Mouse (Mus musculus): ENCODE results near the gene Ipmk. TPM values are rescaled to one million over a fixed set of nuclear protein-coding genes. Genes with fewer than 3 reads are reported as not detected.
A peak's percentile ranks its signal among the peaks of the same experiment; 100 is the strongest.

Ipmk gene
- polyA plus RNA-seq, 1 experiment from 2014 or later = 11.7 TPM

DNA sequence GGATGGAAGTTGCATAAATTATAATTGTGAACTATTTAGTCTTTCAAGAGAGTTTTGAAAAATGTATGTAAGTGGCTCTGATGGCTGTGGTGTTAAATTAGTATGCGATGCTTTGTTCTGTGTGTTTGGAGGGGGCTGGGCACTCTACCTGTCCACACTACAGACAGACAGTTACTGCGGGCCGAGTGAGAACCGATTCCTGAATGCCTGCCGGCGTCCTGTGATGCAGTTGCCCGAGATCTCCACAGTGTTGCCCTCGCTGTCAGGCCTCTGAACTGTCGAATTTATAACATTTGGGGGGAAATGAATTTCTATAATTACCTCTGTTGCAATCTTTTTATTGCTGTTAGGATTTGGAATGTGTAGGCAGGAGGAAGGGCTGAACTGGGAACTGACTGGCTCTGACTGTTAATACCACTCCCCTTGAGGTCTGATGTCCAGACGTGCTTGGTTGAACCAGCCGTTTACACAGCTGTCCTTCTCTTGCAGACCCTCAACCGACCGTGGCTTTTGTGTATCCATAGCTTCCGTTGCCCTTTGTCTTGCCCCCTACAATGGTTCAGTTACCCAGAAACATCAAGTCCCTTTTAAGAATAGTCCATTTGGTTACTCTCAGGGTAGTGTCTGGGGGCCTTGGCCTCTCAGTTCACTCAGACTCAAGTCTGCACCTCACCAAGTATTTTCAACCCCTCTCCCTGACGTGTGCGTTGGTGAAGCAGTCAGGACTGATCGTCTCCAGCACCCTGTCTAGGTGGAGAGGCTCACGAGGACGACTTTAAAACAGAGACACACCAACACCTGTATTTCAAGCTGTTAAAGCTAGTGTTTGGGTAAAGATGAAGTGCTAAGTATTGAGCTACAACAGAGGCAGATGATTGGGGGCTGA is 36.8 kb downstream of the Ipmk start:
- Histone ChIP-seq H3K4me3 (no peak overlapping the region), H3K27me3 (ENCODE audit: insufficient read depth, poor library complexity, severe bottlenecking) (no peaks in the 10 kb centered on the region), H3K27ac (no peak overlapping the region), H3K36me3 (peaks cover 15% of the 10 kb centered on the region), H3K4me1 (no peaks in the 10 kb centered on the region), H3K9me3 (no peaks in the 10 kb centered on the region)
- 83% methylated on average over 19 of the region's 19 CpGs for WGBS
- DNase-seq (ENCODE audit: low spot score) = no peak

DNA sequence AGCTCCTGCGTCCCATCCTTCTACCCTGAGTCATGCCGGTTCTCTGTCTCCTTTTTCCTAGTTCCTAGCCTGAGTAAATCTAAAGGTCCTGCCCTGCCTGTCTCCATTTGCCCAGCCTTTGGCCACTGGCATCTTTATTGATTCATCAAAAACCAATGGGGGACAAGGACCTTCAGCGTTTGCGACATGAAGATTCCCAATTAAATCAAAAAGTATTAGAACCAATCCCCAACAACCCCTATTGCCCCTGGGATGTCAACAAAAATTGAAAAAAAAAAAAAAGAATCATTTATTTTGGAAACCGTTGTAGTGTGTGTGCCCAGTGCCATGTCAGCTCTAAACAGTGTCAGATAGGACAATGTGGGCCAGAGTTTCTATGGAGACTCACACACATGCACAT is 41.7 kb downstream of the Ipmk start:
- Histone ChIP-seq H3K4me3 (no peak overlapping the region), H3K27me3 (ENCODE audit: insufficient read depth, poor library complexity, severe bottlenecking) (no peaks in the 10 kb centered on the region), H3K9me3 (peaks cover 3% of the 10 kb centered on the region), H3K36me3 (no peaks in the 10 kb centered on the region), H3K27ac (no peak overlapping the region), H3K4me1 (no peaks in the 10 kb centered on the region)
- DNase-seq (ENCODE audit: low spot score) = no peak
- WGBS = 90% methylated on average over 5 of the region's 5 CpGs

DNA sequence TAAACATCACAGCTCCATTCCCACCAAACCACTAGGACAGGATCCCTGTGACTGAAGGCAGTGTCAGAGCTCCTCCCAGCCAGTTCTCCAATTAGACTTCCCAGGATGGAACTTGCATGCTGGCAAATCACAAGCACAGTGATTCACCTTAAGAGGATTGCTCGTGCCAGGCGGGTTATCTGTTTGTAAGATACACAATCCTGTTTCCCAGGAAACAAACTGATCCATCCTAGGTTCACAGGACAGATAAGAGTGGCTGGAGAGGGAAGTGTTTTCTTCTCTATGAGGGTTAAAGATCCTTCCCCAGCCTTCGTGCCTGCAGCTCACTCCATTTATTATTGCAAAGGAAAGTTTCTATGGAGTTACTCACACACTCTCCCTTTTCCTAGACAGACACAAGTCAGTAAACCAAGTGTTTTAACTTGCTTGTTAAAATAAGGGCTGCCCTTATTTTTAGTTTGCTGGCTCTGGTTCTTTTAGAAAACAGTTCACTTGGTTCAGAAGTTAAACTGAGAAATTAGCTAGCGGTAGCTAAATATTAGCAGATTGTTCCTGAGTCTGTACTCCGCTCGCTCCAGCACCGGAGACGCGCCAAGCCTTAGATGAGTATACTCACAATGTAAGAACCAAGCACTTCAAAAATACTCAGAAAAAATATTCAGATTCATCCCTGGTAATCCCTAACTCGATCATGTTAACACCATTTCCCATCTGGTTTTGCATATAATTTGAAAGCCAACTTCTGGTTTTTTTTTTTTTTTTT is 51.0 kb downstream of the Ipmk start:
- WGBS = 62% methylated on average over 10 of the region's 10 CpGs
- H3K36me3 ChIP-seq = no peaks in the 10 kb centered on the region

DNA sequence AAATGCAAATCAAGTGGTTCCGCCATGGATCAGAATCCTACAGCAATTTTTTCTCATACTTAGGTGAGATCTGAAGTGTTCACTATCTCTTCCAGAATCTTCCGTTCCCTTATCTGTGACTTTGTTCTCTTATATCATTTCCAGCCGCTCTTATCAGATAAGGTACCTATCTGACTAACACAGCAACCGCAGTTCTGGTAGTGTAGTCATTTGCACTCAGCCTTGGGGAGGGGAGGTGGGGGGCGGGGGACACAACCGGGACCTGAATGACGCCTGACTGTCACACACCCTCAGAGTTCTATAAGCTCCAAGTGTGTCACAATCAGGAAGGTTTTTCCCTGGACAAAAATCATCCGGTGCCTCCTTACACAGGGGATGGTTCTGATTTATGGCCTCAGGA is 51.8 kb downstream of the Ipmk start:
- no peaks in the 10 kb centered on the region for H3K9me3 ChIP-seq
- DNase-seq (ENCODE audit: low spot score) = no peak
- no peaks in the 10 kb centered on the region for H3K36me3 ChIP-seq
- H3K27me3 ChIP-seq (ENCODE audit: insufficient read depth, poor library complexity, severe bottlenecking) = no peaks in the 10 kb centered on the region
- no peak overlapping the region for H3K27ac ChIP-seq
- no peaks in the 10 kb centered on the region for H3K4me1 ChIP-seq
- H3K4me3 ChIP-seq = no peak overlapping the region
- WGBS = 26% methylated on average over 8 of the region's 8 CpGs

More for the DNA sequence above, 51.0 kb downstream of the Ipmk start:
- H3K9me3 ChIP-seq = no peaks in the 10 kb centered on the region; the same call in 1 of the 2 replicates
- H3K4me3 ChIP-seq = no peak overlapping the region
- H3K4me1 ChIP-seq = no peaks in the 10 kb centered on the region
- no peak overlapping the region for H3K27ac ChIP-seq
- no peaks in the 10 kb centered on the region for H3K27me3 ChIP-seq (ENCODE audit: insufficient read depth, poor library complexity, severe bottlenecking)
- DNase-seq (ENCODE audit: low spot score) = peak; percentile 77

DNA sequence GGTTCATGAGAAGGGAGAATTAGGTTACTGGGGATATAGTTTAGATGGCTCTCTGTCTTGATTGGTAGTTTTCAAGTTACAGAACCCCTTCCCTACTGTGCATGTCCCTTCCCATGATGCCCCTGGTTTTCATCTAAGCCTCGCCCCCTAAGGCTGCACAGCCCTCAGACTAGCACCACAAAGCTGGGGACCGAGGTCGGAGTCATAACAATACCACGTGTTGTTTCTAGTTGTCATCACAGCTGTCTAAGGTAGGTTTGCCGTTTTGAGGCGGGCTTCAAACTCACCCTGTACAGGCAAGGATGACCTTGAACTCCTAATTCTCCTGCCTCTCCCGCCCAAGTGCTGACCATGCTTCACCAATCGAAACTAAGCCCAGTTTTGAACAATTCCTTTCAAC is 52.4 kb downstream of the Ipmk start:
- no peaks in the 10 kb centered on the region for H3K36me3 ChIP-seq

DNA sequence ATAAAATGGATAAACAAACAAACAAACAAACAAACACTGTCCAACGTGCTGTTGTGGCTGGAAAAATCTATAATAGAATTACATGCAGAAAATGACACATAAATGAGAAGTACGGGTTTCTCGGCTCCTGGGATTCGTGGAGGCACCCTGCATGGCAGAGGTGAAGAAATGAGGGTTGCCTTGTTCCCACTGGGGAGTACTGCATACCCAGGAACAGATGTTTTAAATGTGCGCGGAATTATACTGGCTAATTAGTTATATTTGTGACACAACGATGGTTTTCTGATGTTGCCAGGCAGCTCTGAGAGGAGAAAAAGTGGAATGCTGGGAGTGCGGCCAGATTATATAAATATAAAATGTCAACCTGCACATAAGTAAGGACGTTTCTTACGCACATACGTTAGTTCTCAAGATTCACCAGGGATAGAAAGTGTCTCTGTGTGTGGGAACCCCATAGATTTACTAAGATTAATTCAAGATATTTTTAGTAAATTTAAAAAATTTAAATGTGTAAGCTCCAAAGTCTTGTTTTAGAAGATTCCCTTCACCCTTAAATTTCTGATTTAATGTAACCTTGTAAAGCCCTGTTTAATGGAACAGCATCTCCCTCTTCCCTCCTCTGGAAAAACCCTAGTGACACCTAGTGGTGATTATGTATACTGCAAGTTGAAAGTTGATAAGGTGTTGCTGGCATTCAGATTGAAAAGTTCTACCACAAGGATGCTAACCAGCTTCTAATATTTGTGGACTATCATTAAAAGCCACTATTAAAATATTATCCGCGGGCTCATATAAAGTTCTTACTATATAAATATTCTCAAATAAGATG is 53.5 kb downstream of the Ipmk start:
- Histone ChIP-seq H3K4me1 (no peaks in the 10 kb centered on the region), H3K27me3 (ENCODE audit: insufficient read depth, poor library complexity, severe bottlenecking) (no peaks in the 10 kb centered on the region), H3K27ac (no peak overlapping the region), H3K36me3 (no peaks in the 10 kb centered on the region), H3K4me3 (no peak overlapping the region), H3K9me3 (no peaks in the 10 kb centered on the region)
- 68% methylated on average over 13 of the region's 13 CpGs for WGBS
- DNase-seq (ENCODE audit: low spot score) = no peak

More for the DNA sequence above, 52.4 kb downstream of the Ipmk start:
- no peak overlapping the region for H3K4me3 ChIP-seq
- no peaks in the 10 kb centered on the region for H3K9me3 ChIP-seq
- no peaks in the 10 kb centered on the region for H3K27me3 ChIP-seq (ENCODE audit: insufficient read depth, poor library complexity, severe bottlenecking)
- WGBS = 81% methylated on average over 8 of the region's 8 CpGs
- H3K4me1 ChIP-seq = no peaks in the 10 kb centered on the region
- no peak overlapping the region for H3K27ac ChIP-seq
- DNase-seq (ENCODE audit: low spot score) = no peak

DNA sequence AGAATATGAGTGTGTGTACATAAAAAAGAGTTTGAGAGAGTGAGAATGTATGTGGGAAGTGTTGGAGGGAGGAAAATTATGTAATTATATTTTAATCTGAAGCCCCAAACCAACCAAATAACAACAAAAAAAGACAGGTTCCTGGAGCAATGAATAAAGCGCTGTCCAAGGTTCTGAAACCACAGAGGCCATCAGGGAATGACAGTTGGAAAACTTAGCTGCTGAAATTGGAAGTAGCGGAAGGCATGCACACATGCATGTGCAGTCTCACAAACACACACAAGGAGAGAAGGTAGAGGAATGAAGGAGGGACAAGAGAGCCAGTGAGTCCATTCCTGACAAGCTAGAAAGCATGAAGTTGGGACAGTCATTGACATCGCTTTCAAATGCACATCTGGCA is 56.1 kb downstream of the Ipmk start:
- Histone ChIP-seq H3K27ac (no peak overlapping the region), H3K9me3 (no peaks in the 10 kb centered on the region), H3K4me3 (no peak overlapping the region), H3K4me1 (no peaks in the 10 kb centered on the region), H3K36me3 (no peaks in the 10 kb centered on the region), H3K27me3 (ENCODE audit: insufficient read depth, poor library complexity, severe bottlenecking) (no peaks in the 10 kb centered on the region)
- no peak for DNase-seq (ENCODE audit: low spot score)
- 58% methylated on average over 3 of the region's 3 CpGs for WGBS

DNA sequence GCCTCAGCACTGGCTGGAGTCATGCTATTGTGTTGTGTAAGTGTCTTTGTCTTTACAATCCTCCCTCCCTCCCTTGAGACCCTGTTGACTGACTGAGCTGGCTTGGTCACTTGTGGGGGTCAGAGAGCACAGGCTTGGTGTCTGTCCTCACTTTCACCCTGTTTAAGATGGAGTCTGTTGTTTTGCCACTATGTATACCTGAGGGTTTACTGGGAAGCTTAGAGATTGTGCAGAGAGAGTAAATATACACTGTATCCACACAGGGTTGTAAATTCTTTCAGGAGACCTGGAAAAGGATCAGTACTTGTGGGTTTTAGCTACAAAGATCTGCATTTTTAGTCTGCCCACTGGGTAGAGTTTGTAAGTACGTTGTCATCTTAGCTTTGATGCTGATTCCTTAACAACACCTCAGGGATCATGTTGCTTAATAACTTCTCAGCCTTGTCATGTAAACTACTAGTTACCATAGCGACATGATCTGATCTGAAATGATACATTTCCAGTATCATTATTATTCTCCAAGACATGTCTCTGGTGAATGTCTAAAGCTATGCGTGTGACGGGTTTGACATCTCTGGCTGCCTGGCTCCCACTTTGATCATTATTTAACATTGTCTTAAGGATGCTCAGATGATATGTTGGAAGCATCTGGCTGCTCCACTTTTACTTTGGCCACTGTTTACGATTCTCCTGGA is 58.1 kb downstream of the Ipmk start:
- WGBS = 80% methylated on average over 5 of the region's 5 CpGs
- Histone ChIP-seq H3K4me3 (no peak overlapping the region), H3K27me3 (ENCODE audit: insufficient read depth, poor library complexity, severe bottlenecking) (no peaks in the 10 kb centered on the region), H3K27ac (no peak overlapping the region), H3K4me1 (no peaks in the 10 kb centered on the region), H3K9me3 (no peaks in the 10 kb centered on the region), H3K36me3 (no peaks in the 10 kb centered on the region)
- no peak for DNase-seq (ENCODE audit: low spot score)

DNA sequence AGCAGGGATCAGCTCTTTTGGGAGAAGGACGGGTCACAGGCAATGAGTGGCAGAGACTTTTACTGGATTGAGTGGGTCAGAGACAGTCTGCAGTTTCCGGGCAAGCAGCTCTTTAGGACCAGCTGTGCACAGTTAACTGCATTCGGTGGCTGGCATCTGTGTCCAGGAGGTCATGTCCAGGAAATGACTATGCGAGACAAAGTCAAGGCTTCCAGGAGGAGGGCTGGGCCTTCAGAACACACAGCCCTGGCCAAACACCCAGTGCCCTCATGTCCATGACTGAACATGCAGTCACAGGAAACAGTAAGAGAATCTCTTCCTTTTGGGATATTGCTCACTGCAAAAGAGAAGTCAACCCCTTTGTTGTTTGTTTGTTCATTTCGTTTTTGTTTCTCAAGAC is 62.4 kb downstream of the Ipmk start:
- DNase-seq (ENCODE audit: low spot score) = no peak
- H3K4me1 ChIP-seq = no peaks in the 10 kb centered on the region
- H3K9me3 ChIP-seq = no peaks in the 10 kb centered on the region
- H3K27me3 ChIP-seq (ENCODE audit: insufficient read depth, poor library complexity, severe bottlenecking) = no peaks in the 10 kb centered on the region
- no peak overlapping the region for H3K4me3 ChIP-seq
- 79% methylated on average over 5 of the region's 5 CpGs for WGBS
- H3K36me3 ChIP-seq = no peaks in the 10 kb centered on the region
- no peak overlapping the region for H3K27ac ChIP-seq

DNA sequence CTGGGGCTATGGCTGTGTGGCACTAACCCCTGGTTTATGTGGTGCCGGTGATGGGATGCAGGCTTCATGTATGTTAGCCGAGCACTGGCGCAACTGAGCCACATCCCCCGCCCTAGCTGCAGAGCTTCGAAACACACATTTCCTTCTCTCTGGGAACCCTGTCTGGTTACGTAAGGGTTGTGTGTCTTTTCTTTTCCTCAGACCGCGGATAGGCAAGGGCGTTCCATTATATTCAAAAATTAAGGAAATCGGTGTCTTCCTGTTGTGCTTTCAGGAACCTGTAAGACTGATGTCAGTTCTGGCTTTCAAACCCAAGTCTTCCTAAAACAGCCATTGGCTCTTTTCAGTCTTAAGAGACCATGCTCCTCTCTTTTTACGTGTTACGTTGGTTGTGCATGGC is 65.8 kb downstream of the Ipmk start:
- Histone ChIP-seq H3K27me3 (ENCODE audit: insufficient read depth, poor library complexity, severe bottlenecking) (no peaks in the 10 kb centered on the region), H3K36me3 (no peaks in the 10 kb centered on the region), H3K27ac (no peak overlapping the region), H3K4me1 (no peaks in the 10 kb centered on the region), H3K9me3 (no peaks in the 10 kb centered on the region), H3K4me3 (no peak overlapping the region)
- DNase-seq (ENCODE audit: low spot score) = no peak
- WGBS = 84% methylated on average over 12 of the region's 12 CpGs

DNA sequence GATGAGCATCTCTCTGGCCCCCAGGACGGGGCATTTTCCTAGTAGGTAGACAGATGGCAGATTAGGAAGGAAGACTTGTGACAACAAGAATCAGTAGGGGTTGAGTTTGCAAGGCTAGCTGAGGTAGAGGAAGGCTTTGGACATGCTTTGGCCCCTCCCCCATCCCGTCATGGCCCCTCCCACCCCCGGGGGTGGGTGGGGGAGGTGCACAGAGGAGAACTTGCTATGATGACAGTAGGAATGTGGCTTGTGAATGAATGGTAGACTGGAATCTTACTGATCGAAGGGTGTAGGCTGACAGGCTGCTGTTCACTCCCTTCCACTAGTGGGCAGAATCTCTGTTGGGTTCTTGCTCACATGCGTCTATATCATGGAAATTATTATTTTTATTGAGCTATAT is 74.0 kb downstream of the Ipmk start:
- H3K4me3 ChIP-seq = no peak overlapping the region
- WGBS = 51% methylated on average over 5 of the region's 5 CpGs
- H3K36me3 ChIP-seq = no peaks in the 10 kb centered on the region

More for the DNA sequence above, 74.0 kb downstream of the Ipmk start:
- H3K27ac ChIP-seq = no peak overlapping the region
- H3K27me3 ChIP-seq (ENCODE audit: insufficient read depth, poor library complexity, severe bottlenecking) = no peaks in the 10 kb centered on the region
- no peaks in the 10 kb centered on the region for H3K9me3 ChIP-seq
- DNase-seq (ENCODE audit: low spot score) = no peak
- no peaks in the 10 kb centered on the region for H3K4me1 ChIP-seq

Data from heart, embryonic 10.5 days (tissue).